Mouse (Mus musculus): ENCODE results near the gene Ghdc. TPM values are rescaled to one million over a fixed set of nuclear protein-coding genes. Genes with fewer than 3 reads are reported as not detected.

Ghdc gene
- total and polyA plus RNA-seq, 2 experiments = 7.1 to 17.0 TPM

GRCm38 (mm10) chr11:100758707-100759610 is 11.8 kb downstream of the Ghdc start:
- H3K9ac ChIP-seq (ENCODE audit: low read depth, low read length) = no peak overlapping the region
- no peak overlapping the region for H3K27ac ChIP-seq (replicated peaks; ENCODE audit: insufficient read depth, low read depth, low read length)
- peaks cover 9% of the 10 kb centered on the region; the same call in 1 of the 2 replicates for H3K27me3 ChIP-seq (ENCODE audit: control insufficient read depth, insufficient read depth, low read length)
- no peak for TF ChIP-seq POLR2A (IDR thresholded peaks at IDR 0.05; ENCODE audit: extremely low read depth, insufficient read depth, low read length)
- TF ChIP-seq CTCF (IDR thresholded peaks at IDR 0.05; ENCODE audit: low read depth, low read length) = no peak
- no peak overlapping the region for H3K4me3 ChIP-seq (ENCODE audit: insufficient read depth, low read depth, low read length)
- H3K79me2 ChIP-seq (ENCODE audit: control insufficient read depth, insufficient read depth, low read length) = no peaks in the 10 kb centered on the region
- no peaks in the 10 kb centered on the region for H3K4me1 ChIP-seq (ENCODE audit: control insufficient read depth, insufficient read depth, low read length)
- no peaks in the 10 kb centered on the region for H3K36me3 ChIP-seq (ENCODE audit: control insufficient read depth, insufficient read depth, low read length)
- WGBS = 6% methylated on average over 35 of the region's 35 CpGs
- no peak for DNase-seq (ENCODE audit: extremely low read depth, low read depth, low spot score)

GRCm38 (mm10) chr11:100757566-100757965 is 13.2 kb downstream of the Ghdc start:
- 77% methylated on average over 12 of the region's 12 CpGs for WGBS
- Histone ChIP-seq H3K9ac (ENCODE audit: low read depth, low read length) (no peak overlapping the region), H3K27ac (replicated peaks; ENCODE audit: insufficient read depth, low read depth, low read length) (no peak overlapping the region), H3K4me1 (ENCODE audit: control insufficient read depth, insufficient read depth, low read length) (no peaks in the 10 kb centered on the region), H3K27me3 (ENCODE audit: control insufficient read depth, insufficient read depth, low read length) (peaks cover 9% of the 10 kb centered on the region; the same call in 1 of the 2 replicates), H3K4me3 (ENCODE audit: insufficient read depth, low read depth, low read length) (no peak overlapping the region), H3K79me2 (ENCODE audit: control insufficient read depth, insufficient read depth, low read length) (no peaks in the 10 kb centered on the region), H3K36me3 (ENCODE audit: control insufficient read depth, insufficient read depth, low read length) (no peaks in the 10 kb centered on the region)
- no peak for TF ChIP-seq CTCF (IDR thresholded peaks at IDR 0.05; ENCODE audit: low read depth, low read length)
- no peak for TF ChIP-seq POLR2A (IDR thresholded peaks at IDR 0.05; ENCODE audit: extremely low read depth, insufficient read depth, low read length)
- DNase-seq (ENCODE audit: extremely low read depth, low read depth, low spot score) = no peak

GRCm38 (mm10) chr11:100756476-100756875 is 14.3 kb downstream of the Ghdc start:
- Histone ChIP-seq H3K27ac (replicated peaks; ENCODE audit: insufficient read depth, low read depth, low read length) (no peak overlapping the region), H3K79me2 (ENCODE audit: control insufficient read depth, insufficient read depth, low read length) (no peaks in the 10 kb centered on the region), H3K9ac (ENCODE audit: low read depth, low read length) (no peak overlapping the region), H3K4me1 (ENCODE audit: control insufficient read depth, insufficient read depth, low read length) (no peaks in the 10 kb centered on the region), H3K4me3 (ENCODE audit: insufficient read depth, low read depth, low read length) (no peak overlapping the region), H3K36me3 (ENCODE audit: control insufficient read depth, insufficient read depth, low read length) (no peaks in the 10 kb centered on the region), H3K27me3 (ENCODE audit: control insufficient read depth, insufficient read depth, low read length) (peaks cover 9% of the 10 kb centered on the region; the same call in 1 of the 2 replicates)
- WGBS = 64% methylated on average over 6 of the region's 6 CpGs
- DNase-seq (ENCODE audit: extremely low read depth, low read depth, low spot score) = no peak
- TF ChIP-seq CTCF (IDR thresholded peaks at IDR 0.05; ENCODE audit: low read depth, low read length) = no peak
- TF ChIP-seq POLR2A (IDR thresholded peaks at IDR 0.05; ENCODE audit: extremely low read depth, insufficient read depth, low read length) = no peak

- DNase-seq (ENCODE audit: extremely low read depth, low read depth, low spot score) = no peak
- no peak for TF ChIP-seq CTCF (IDR thresholded peaks at IDR 0.05; ENCODE audit: low read depth, low read length)
- TF ChIP-seq POLR2A (IDR thresholded peaks at IDR 0.05; ENCODE audit: extremely low read depth, insufficient read depth, low read length) = no peak
- Histone ChIP-seq H3K27ac (replicated peaks; ENCODE audit: insufficient read depth, low read depth, low read length) (no peak overlapping the region), H3K9ac (ENCODE audit: low read depth, low read length) (no peak overlapping the region), H3K4me1 (ENCODE audit: control insufficient read depth, insufficient read depth, low read length) (no peaks in the 10 kb centered on the region), H3K27me3 (ENCODE audit: control insufficient read depth, insufficient read depth, low read length) (peaks cover 9% of the 10 kb centered on the region; the same call in 1 of the 2 replicates), H3K36me3 (ENCODE audit: control insufficient read depth, insufficient read depth, low read length) (no peaks in the 10 kb centered on the region), H3K4me3 (ENCODE audit: insufficient read depth, low read depth, low read length) (no peak overlapping the region), H3K79me2 (ENCODE audit: control insufficient read depth, insufficient read depth, low read length) (no peaks in the 10 kb centered on the region)
- WGBS = 86% methylated on average over 3 of the region's 3 CpGs
These were observed 16.1 kb downstream of the Ghdc start for GRCm38 (mm10) chr11:100754693-100755057.

GRCm38 (mm10) chr11:100754021-100754692 is 16.6 kb downstream of the Ghdc start:
- Histone ChIP-seq H3K4me3 (ENCODE audit: insufficient read depth, low read depth, low read length) (no peak overlapping the region), H3K9ac (ENCODE audit: low read depth, low read length) (no peak overlapping the region), H3K79me2 (ENCODE audit: control insufficient read depth, insufficient read depth, low read length) (no peaks in the 10 kb centered on the region), H3K27me3 (ENCODE audit: control insufficient read depth, insufficient read depth, low read length) (peaks cover 6% of the 10 kb centered on the region; the same call in 1 of the 2 replicates), H3K4me1 (ENCODE audit: control insufficient read depth, insufficient read depth, low read length) (no peaks in the 10 kb centered on the region), H3K27ac (replicated peaks; ENCODE audit: insufficient read depth, low read depth, low read length) (no peak overlapping the region), H3K36me3 (ENCODE audit: control insufficient read depth, insufficient read depth, low read length) (no peaks in the 10 kb centered on the region)
- TF ChIP-seq POLR2A (IDR thresholded peaks at IDR 0.05; ENCODE audit: extremely low read depth, insufficient read depth, low read length) = no peak
- TF ChIP-seq CTCF (IDR thresholded peaks at IDR 0.05; ENCODE audit: low read depth, low read length) = no peak
- WGBS = 84% methylated on average over 12 of the region's 12 CpGs
- DNase-seq (ENCODE audit: extremely low read depth, low read depth, low spot score) = no peak

All from liver, adult 2 months (tissue).